Mouse (Mus musculus): ENCODE measurements around the gene Lrrc52. TPM values are rescaled to one million over a fixed set of nuclear protein-coding genes. Genes with fewer than 3 reads are reported as not detected.

The Lrrc52 gene
- total and polyA plus RNA-seq, 3 experiments: not detected

GRCm38 (mm10) chr1:167430976-167431676 lies 35.5 kb downstream of the Lrrc52 start:
- no peaks in the 10 kb centered on the region for H3K9me3 ChIP-seq (replicated peaks; ENCODE audit: low read length)
- H3K27ac ChIP-seq (ENCODE audit: insufficient read depth, low read depth): no peak overlapping the region
- TF ChIP-seq EP300 (IDR thresholded peaks at IDR 0.05; ENCODE audit: low read length): no peak
- no peak overlapping the region for H3K9ac ChIP-seq (ENCODE audit: insufficient read depth, low read depth)
- H3K4me3 ChIP-seq (replicated peaks in 1 of 3; ENCODE audit: low read depth in 2 of 3, low read length in 2 of 3, poor library complexity in 1 of 3): no peak overlapping the region
- in situ Hi-C loops (cut with MboI; ENCODE audit: low pct_ligation_motif_present, low pct_unique_long_range_greater_than_20kb, low sequenced_read_pairs): no loop called here
- no peak for DNase-seq (ENCODE audit: extremely low read depth)
- H3K27me3 ChIP-seq (replicated peaks): peaks cover 84% of the 10 kb centered on the region
- no peaks in the 10 kb centered on the region for H3K4me1 ChIP-seq (ENCODE audit: control insufficient read depth in 1 of 2, insufficient read depth in 2 of 2)
- dilution Hi-C loops (cut with MboI; ENCODE audit: extremely low pct_ligation_motif_present, extremely low pct_unique_long_range_greater_than_20kb, low sequenced_read_pairs): no loop called here
- H3K79me2 ChIP-seq (replicated peaks; ENCODE audit: control insufficient read depth, extremely low read depth, insufficient read depth, poor library complexity, severe bottlenecking): no peaks in the 10 kb centered on the region
- no peak overlapping the region for H3K4me2 ChIP-seq (ENCODE audit: insufficient read depth, low read depth, poor library complexity, severe bottlenecking)
- H3K36me3 ChIP-seq (replicated peaks in 1 of 2; ENCODE audit: control insufficient read depth in 1 of 2, insufficient read depth in 1 of 2, low read length in 1 of 2): no peaks in the 10 kb centered on the region

- DNase-seq (ENCODE audit: extremely low read depth): no peak
- Histone ChIP-seq H3K4me2 (ENCODE audit: insufficient read depth, low read depth, poor library complexity, severe bottlenecking) (no peak overlapping the region), H3K27me3 (replicated peaks) (peaks cover 83% of the 10 kb centered on the region), H3K4me1 (ENCODE audit: control insufficient read depth in 1 of 2, insufficient read depth in 2 of 2) (no peaks in the 10 kb centered on the region), H3K9me3 (replicated peaks; ENCODE audit: low read length) (no peaks in the 10 kb centered on the region), H3K27ac (ENCODE audit: insufficient read depth, low read depth) (no peak overlapping the region), H3K9ac (ENCODE audit: insufficient read depth, low read depth) (no peak overlapping the region), H3K79me2 (replicated peaks; ENCODE audit: control insufficient read depth, extremely low read depth, insufficient read depth, poor library complexity, severe bottlenecking) (no peaks in the 10 kb centered on the region), H3K36me3 (replicated peaks in 1 of 2; ENCODE audit: control insufficient read depth in 1 of 2, insufficient read depth in 1 of 2, low read length in 1 of 2) (no peaks in the 10 kb centered on the region), H3K4me3 (replicated peaks in 1 of 3; ENCODE audit: low read depth in 2 of 3, low read length in 2 of 3, poor library complexity in 1 of 3) (no peak overlapping the region)
- dilution Hi-C loops (cut with MboI; ENCODE audit: extremely low pct_ligation_motif_present, extremely low pct_unique_long_range_greater_than_20kb, low sequenced_read_pairs): no loop called here
- TF ChIP-seq BHLHE40 (IDR thresholded peaks at IDR 0.05; ENCODE audit: low read depth, low read length): no peak
- TF ChIP-seq ZKSCAN1 (IDR thresholded peaks at IDR 0.05; ENCODE audit: borderline replicate concordance, low read depth, low read length): no peak
- no peak for TF ChIP-seq JUND (conservative IDR thresholded peaks at IDR 0.05; ENCODE audit: low read depth, low read length)
- in situ Hi-C loops (cut with MboI; ENCODE audit: low pct_ligation_motif_present, low pct_unique_long_range_greater_than_20kb, low sequenced_read_pairs): no loop called here
Observed at GRCm38 (mm10) chr1:167426681-167427080, 39.9 kb downstream of the Lrrc52 start.

- H3K36me3 ChIP-seq (replicated peaks in 1 of 2; ENCODE audit: control insufficient read depth in 1 of 2, insufficient read depth in 1 of 2, low read length in 1 of 2): no peaks in the 10 kb centered on the region
- no peak for TF ChIP-seq CHD2 (IDR thresholded peaks at IDR 0.05; ENCODE audit: low read length)
- TF ChIP-seq MXI1 (IDR thresholded peaks at IDR 0.05; ENCODE audit: low read depth, low read length): no peak
- TF ChIP-seq HCFC1 (IDR thresholded peaks at IDR 0.05; ENCODE audit: low read depth, low read length): no peak
- TF ChIP-seq MYC (IDR thresholded peaks at IDR 0.05; ENCODE audit: low read depth, low read length): no peak
- no peak for TF ChIP-seq PAX5 (IDR thresholded peaks at IDR 0.05; ENCODE audit: low read length)
- TF ChIP-seq RAD21 (IDR thresholded peaks at IDR 0.05; ENCODE audit: low read depth, low read length): no peak
- no peak for TF ChIP-seq UBTF (IDR thresholded peaks at IDR 0.05; ENCODE audit: low read depth, low read length)
- no peak for TF ChIP-seq ETS1 (conservative IDR thresholded peaks at IDR 0.05; ENCODE audit: low read depth, low read length)
- TF ChIP-seq IRF4 (IDR thresholded peaks at IDR 0.05; ENCODE audit: low read depth, low read length): no peak
- TF ChIP-seq NELFE (IDR thresholded peaks at IDR 0.05; ENCODE audit: low read depth, low read length): no peak
- TF ChIP-seq EP300 (IDR thresholded peaks at IDR 0.05; ENCODE audit: low read length): no peak
- TF ChIP-seq ZC3H11A (IDR thresholded peaks at IDR 0.05; ENCODE audit: low read depth, low read length): no peak
- no peak for TF ChIP-seq TBP (conservative IDR thresholded peaks at IDR 0.05; ENCODE audit: low read depth, low read length)
- TF ChIP-seq ZNF384 (IDR thresholded peaks at IDR 0.05; ENCODE audit: low read depth, low read length): no peak
- TF ChIP-seq ZMIZ1 (IDR thresholded peaks at IDR 0.05; ENCODE audit: low read depth, low read length): no peak
- TF ChIP-seq TCF12 (IDR thresholded peaks at IDR 0.05; ENCODE audit: low read depth, low read length): no peak
- TF ChIP-seq NRF1 (IDR thresholded peaks at IDR 0.05; ENCODE audit: low read depth, low read length): no peak
- TF ChIP-seq MAX (IDR thresholded peaks at IDR 0.05; ENCODE audit: low read length): no peak
- no peak for TF ChIP-seq MEF2A (IDR thresholded peaks at IDR 0.05; ENCODE audit: borderline replicate concordance, low read depth, low read length)
- TF ChIP-seq RCOR1 (conservative IDR thresholded peaks at IDR 0.05; ENCODE audit: low read depth, low read length): no peak
- H3K4me3 ChIP-seq (replicated peaks in 1 of 3; ENCODE audit: low read depth in 2 of 3, low read length in 2 of 3, poor library complexity in 1 of 3): no peak overlapping the region
- no peak overlapping the region for H3K27ac ChIP-seq (ENCODE audit: insufficient read depth, low read depth)
- H3K4me1 ChIP-seq (ENCODE audit: control insufficient read depth in 1 of 2, insufficient read depth in 2 of 2): no peaks in the 10 kb centered on the region
- no peak overlapping the region for H3K9ac ChIP-seq (ENCODE audit: insufficient read depth, low read depth)
- peaks cover 83% of the 10 kb centered on the region for H3K27me3 ChIP-seq (replicated peaks)
- no peak overlapping the region for H3K4me2 ChIP-seq (ENCODE audit: insufficient read depth, low read depth, poor library complexity, severe bottlenecking)
- no peak for DNase-seq (ENCODE audit: extremely low read depth)
- no peaks in the 10 kb centered on the region for H3K9me3 ChIP-seq (replicated peaks; ENCODE audit: low read length)
- no peaks in the 10 kb centered on the region for H3K79me2 ChIP-seq (replicated peaks; ENCODE audit: control insufficient read depth, extremely low read depth, insufficient read depth, poor library complexity, severe bottlenecking)
- dilution Hi-C loops (cut with MboI; ENCODE audit: extremely low pct_ligation_motif_present, extremely low pct_unique_long_range_greater_than_20kb, low sequenced_read_pairs): no loop called here
- in situ Hi-C loops (cut with MboI; ENCODE audit: low pct_ligation_motif_present, low pct_unique_long_range_greater_than_20kb, low sequenced_read_pairs): no loop called here
Observed at GRCm38 (mm10) chr1:167425572-167425971, 41.0 kb downstream of the Lrrc52 start.

All from CH12.LX (cell line).